Mouse (Mus musculus): ENCODE measurements around the gene Gm20521. TPM values are rescaled to one million over a fixed set of nuclear protein-coding genes. Genes with fewer than 3 reads are reported as not detected.
"Not testable (repeated sequence)": the region's sequence is repeated elsewhere in the genome, so short reads cannot be mapped to it uniquely, and the experiment has no call there.

The Gm20521 gene
- polyA plus RNA-seq, 1 experiment = not detected

DNA sequence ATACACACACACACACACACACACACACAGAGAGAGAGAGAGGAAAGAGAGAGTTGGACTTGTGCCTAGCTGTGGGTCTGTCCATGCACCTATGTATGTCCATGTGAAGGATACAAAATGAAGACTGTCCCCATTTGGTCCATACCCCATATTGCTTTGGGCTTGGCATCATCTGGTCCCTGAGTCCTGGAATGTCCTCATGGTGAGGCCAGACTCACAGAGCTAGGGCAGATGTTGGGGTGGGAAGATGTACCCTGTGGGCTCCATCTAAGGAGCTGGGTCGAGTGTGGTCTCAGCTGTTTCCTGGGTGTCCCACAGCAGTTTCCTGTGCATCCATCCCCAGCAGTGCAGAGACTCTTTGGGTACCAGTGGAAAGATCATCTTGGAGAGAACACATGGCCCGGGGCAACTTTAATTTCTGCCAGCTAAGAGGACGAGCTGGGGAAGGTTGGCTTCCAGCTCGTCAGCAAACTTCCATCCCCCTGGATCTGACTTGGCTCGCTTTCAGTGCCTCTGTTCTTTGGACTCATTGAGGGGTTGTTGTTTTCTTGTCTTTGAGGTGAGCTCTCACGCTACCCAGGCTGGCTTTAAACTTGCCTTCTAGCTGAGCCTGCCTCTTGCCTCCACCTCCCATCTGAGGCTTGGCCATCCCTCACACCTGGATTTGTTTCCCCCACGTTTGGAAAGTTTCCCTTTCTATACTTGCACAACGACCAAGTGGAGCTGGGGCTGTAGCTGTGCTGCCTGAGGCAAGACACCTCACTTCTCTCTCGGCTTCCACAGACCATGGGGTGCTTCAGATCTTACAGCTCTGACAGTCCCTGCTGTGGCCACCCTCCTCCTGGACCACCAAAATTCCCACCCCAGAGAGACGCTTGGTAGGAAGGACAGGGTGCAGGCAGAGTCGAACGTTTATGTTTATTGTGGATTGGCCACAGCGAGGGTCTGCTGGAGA lies 58.1 kb downstream of the Gm20521 start:
- Histone ChIP-seq H3K4me1 (ENCODE audit: control insufficient read depth, insufficient read depth, low read length) (no peaks in the 10 kb centered on the region), H3K27ac (ENCODE audit: control insufficient read depth, insufficient read depth, low read depth, low read length, poor library complexity) (no peak overlapping the region), H3K4me3 (replicated peaks; ENCODE audit: control insufficient read depth, low read depth, low read length) (no peak overlapping the region)
- 56% methylated on average over 13 of the region's 13 CpGs for WGBS
- no peak for TF ChIP-seq CTCF (IDR thresholded peaks at IDR 0.05; ENCODE audit: control insufficient read depth, insufficient read depth, low read length)
- TF ChIP-seq POLR2A (IDR thresholded peaks at IDR 0.05; ENCODE audit: borderline replicate concordance, control insufficient read depth, low read depth, low read length) = no peak

DNA sequence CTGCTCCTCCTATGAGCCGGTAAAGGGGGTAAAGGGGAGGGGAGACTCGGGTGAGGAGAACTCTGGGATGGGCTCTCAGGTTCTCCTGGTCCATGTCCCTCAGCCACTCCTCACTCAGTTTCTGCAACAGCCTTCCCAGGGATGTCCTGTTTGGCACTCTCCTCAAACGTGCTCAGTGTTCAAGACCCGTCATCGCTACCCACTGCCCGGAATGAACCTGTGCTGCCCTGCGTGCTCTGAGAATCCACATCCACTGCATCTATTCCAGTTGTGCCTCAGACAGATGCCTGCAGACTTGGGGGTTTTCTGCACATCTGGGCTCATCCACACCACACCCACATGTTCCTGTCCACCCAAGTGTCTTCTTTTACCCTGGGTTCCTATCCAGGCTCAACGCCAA lies 59.2 kb downstream of the Gm20521 start:
- TF ChIP-seq POLR2A (IDR thresholded peaks at IDR 0.05; ENCODE audit: borderline replicate concordance, control insufficient read depth, low read depth, low read length) (no peak), CTCF (IDR thresholded peaks at IDR 0.05; ENCODE audit: control insufficient read depth, insufficient read depth, low read length) (no peak)
- no peak overlapping the region for H3K4me3 ChIP-seq (replicated peaks; ENCODE audit: control insufficient read depth, low read depth, low read length)
- 88% methylated on average over 8 of the region's 8 CpGs for WGBS
- H3K4me1 ChIP-seq (ENCODE audit: control insufficient read depth, insufficient read depth, low read length) = no peaks in the 10 kb centered on the region
- H3K27ac ChIP-seq (ENCODE audit: control insufficient read depth, insufficient read depth, low read depth, low read length, poor library complexity) = no peak overlapping the region

DNA sequence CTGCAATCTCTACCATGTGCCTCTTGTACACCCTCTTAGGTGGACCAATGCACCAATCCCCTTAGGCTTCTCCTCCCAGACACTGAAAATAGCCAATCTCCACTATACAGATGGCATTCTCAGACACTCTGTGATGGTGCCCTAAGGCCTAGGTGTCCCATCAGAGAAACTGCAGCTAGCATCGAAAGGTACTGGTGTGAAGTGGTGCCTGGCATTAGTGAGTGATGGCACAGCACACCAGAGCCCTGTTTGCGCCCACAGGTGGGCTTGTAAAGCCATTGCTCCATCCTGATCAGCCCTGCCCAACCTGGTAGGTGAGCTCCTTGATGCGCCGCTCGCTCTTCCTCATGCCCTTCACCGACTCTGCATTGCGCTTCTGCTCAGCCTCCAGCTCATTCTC lies 60.7 kb downstream of the Gm20521 start:
- Histone ChIP-seq H3K27ac (ENCODE audit: control insufficient read depth, insufficient read depth, low read depth, low read length, poor library complexity) (no peak overlapping the region), H3K4me1 (ENCODE audit: control insufficient read depth, insufficient read depth, low read length) (no peaks in the 10 kb centered on the region)

DNA sequence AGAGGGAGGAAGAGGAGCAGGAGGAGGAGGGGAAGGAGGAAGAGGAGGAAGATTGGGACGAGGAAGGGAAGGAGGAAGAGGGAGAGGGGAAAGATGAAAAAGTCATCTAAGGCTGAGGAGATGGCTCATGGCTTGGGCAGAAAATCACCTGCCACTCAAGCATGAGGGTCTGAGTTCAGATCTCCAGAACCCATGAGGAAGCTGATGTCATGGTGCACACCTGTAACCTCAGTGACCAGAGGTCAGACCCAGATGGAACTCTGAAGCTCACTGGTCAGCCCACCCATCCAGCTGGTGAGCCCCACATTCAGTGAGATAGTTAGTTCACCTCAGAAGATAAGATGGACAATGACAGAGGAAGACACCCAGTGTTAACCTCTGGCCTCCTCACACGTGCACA lies 61.7 kb downstream of the Gm20521 start:
- Histone ChIP-seq H3K4me3 (replicated peaks; ENCODE audit: control insufficient read depth, low read depth, low read length) (no peak overlapping the region), H3K4me1 (ENCODE audit: control insufficient read depth, insufficient read depth, low read length) (no peaks in the 10 kb centered on the region), H3K27ac (ENCODE audit: control insufficient read depth, insufficient read depth, low read depth, low read length, poor library complexity) (no peak overlapping the region)
- TF ChIP-seq CTCF (IDR thresholded peaks at IDR 0.05; ENCODE audit: control insufficient read depth, insufficient read depth, low read length) (no peak), POLR2A (IDR thresholded peaks at IDR 0.05; ENCODE audit: borderline replicate concordance, control insufficient read depth, low read depth, low read length) (no peak)
- 46% methylated on average over 2 of the region's 2 CpGs for WGBS

More for the DNA sequence above, 60.7 kb downstream of the Gm20521 start:
- H3K4me3 ChIP-seq (replicated peaks; ENCODE audit: control insufficient read depth, low read depth, low read length) = no peak overlapping the region
- no peak for TF ChIP-seq POLR2A (IDR thresholded peaks at IDR 0.05; ENCODE audit: borderline replicate concordance, control insufficient read depth, low read depth, low read length)
- no peak for TF ChIP-seq CTCF (IDR thresholded peaks at IDR 0.05; ENCODE audit: control insufficient read depth, insufficient read depth, low read length)
- WGBS = 88% methylated on average over 7 of the region's 7 CpGs

DNA sequence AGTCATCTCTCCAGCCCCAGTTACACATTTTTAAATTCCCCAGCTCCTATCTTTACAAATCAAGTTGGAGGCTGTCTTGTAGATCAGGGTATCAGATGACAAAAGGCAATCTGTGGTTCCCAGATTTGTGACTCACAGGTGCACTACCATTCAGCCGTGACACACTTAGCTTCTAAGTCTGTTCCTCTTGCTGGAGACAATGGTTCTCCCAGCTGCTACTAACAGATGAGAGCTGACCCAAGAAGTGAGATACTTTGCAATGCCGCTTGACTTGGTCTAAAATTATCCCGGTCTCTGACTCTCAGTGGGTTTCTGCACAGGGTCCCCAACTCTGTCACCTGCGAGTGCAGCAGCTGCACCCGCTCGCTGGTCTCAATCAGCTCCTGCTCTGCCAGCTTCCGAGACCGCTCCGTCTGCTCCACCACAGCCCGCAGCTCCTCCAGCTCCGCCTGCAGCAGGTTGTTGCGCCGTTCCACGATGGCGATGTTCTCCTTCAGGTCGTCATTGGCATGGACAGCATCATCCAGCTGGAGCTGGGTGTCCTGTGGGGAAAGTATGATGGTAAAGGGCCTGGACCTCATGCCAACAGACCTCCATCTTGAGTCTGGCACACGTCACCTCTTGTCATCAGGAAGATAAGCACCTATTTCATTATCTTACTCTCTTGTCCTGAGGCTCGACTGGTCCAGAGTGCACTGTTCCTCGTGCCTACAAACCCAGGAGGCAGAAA lies 62.9 kb downstream of the Gm20521 start:
- TF ChIP-seq POLR2A (IDR thresholded peaks at IDR 0.05; ENCODE audit: borderline replicate concordance, control insufficient read depth, low read depth, low read length) = no peak
- TF ChIP-seq CTCF (IDR thresholded peaks at IDR 0.05; ENCODE audit: control insufficient read depth, insufficient read depth, low read length) = no peak
- no peak overlapping the region for H3K4me3 ChIP-seq (replicated peaks; ENCODE audit: control insufficient read depth, low read depth, low read length)
- 81% methylated on average over 19 of the region's 19 CpGs for WGBS

DNA sequence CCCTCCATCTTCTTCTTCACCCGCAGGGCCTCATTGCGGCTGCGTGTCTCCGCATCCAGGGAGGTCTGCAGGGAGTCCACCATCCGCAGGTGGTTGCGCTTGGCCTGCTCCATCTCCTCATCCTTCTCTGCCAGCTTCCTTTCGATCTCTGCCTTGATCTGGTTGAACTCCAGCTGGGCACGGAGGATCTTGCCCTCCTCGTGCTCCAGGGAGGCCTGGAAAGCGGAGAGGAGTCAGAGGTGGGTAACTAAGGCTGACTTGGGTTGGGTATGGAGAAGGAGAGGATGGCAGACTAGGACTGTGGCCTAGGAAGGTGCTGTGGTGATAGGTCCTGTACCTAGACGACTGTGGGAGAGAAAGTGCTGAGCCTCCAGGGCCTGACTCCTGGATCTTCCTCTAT lies 63.8 kb downstream of the Gm20521 start:
- not testable (repeated sequence) for H3K4me1 ChIP-seq (ENCODE audit: control insufficient read depth, insufficient read depth, low read length); H3K4me3 ChIP-seq (replicated peaks; ENCODE audit: control insufficient read depth, low read depth, low read length); H3K27ac ChIP-seq (ENCODE audit: control insufficient read depth, insufficient read depth, low read depth, low read length, poor library complexity)
- WGBS = 90% methylated on average over 11 of the region's 11 CpGs

More for the DNA sequence above, 62.9 kb downstream of the Gm20521 start:
- H3K27ac ChIP-seq (ENCODE audit: control insufficient read depth, insufficient read depth, low read depth, low read length, poor library complexity) = no peak overlapping the region
- H3K4me1 ChIP-seq (ENCODE audit: control insufficient read depth, insufficient read depth, low read length) = no peaks in the 10 kb centered on the region

Other genes starting within 250 kb of the Gm20521 start
- gene Gm17606, start 242.5 kb upstream of the Gm20521 start, polyA plus RNA-seq (2011; ENCODE audit: insufficient read depth, insufficient read length, low replicate concordance, missing spikeins) = not detected in 2 replicates
- gene Cdh24, start 242.1 kb upstream of the Gm20521 start, polyA plus RNA-seq (2011; ENCODE audit: insufficient read depth, insufficient read length, low replicate concordance, missing spikeins) = 4.1 and 7.0 TPM in 2 replicates
- 14.8 and 35.0 TPM in 2 replicates for gene 1700123O20Rik, start 197.2 kb upstream of the Gm20521 start, polyA plus RNA-seq (2011; ENCODE audit: insufficient read depth, insufficient read length, low replicate concordance, missing spikeins)
- gene Acin1, start 196.5 kb upstream of the Gm20521 start, polyA plus RNA-seq (2011; ENCODE audit: insufficient read depth, insufficient read length, low replicate concordance, missing spikeins) = 284 and 378 TPM in 2 replicates
- gene Gm29776, start 184.6 kb upstream of the Gm20521 start, polyA plus RNA-seq (2011; ENCODE audit: insufficient read depth, insufficient read length, low replicate concordance, missing spikeins) = not detected in 2 replicates
- 41.3 and 90.9 TPM in 2 replicates for gene Cebpe, start 171.3 kb upstream of the Gm20521 start, polyA plus RNA-seq (2011; ENCODE audit: insufficient read depth, insufficient read length, low replicate concordance, missing spikeins)
- 2.6 and 4.5 TPM in 2 replicates for gene Slc7a8, start 101.5 kb upstream of the Gm20521 start, polyA plus RNA-seq (2011; ENCODE audit: insufficient read depth, insufficient read length, low replicate concordance, missing spikeins)
- gene Rnf212b, start 69.3 kb upstream of the Gm20521 start, polyA plus RNA-seq (2011; ENCODE audit: insufficient read depth, insufficient read length, low replicate concordance, missing spikeins) = not detected in 2 replicates
- gene Homez, start 12.5 kb upstream of the Gm20521 start, polyA plus RNA-seq (2011; ENCODE audit: insufficient read depth, insufficient read length, low replicate concordance, missing spikeins) = 2.8 and 5.2 TPM in 2 replicates
- gene Ppp1r3e, start 5.9 kb upstream of the Gm20521 start, polyA plus RNA-seq (2011; ENCODE audit: insufficient read depth, insufficient read length, low replicate concordance, missing spikeins) = 2.0 and 4.9 TPM in 2 replicates
- 6.7 and 18.1 TPM in 2 replicates for gene Bcl2l2, start 64 bp upstream of the Gm20521 start, polyA plus RNA-seq (2011; ENCODE audit: insufficient read depth, insufficient read length, low replicate concordance, missing spikeins)
- 124 and 140 TPM in 2 replicates for gene Pabpn1, start 9.1 kb downstream of the Gm20521 start, polyA plus RNA-seq (2011; ENCODE audit: insufficient read depth, insufficient read length, low replicate concordance, missing spikeins)
- 4.2 and 4.5 TPM in 2 replicates for gene Slc22a17, start 29.7 kb downstream of the Gm20521 start, polyA plus RNA-seq (2011; ENCODE audit: insufficient read depth, insufficient read length, low replicate concordance, missing spikeins)
- 0.68 and 1.7 TPM in 2 replicates for gene Efs, start 42.7 kb downstream of the Gm20521 start, polyA plus RNA-seq (2011; ENCODE audit: insufficient read depth, insufficient read length, low replicate concordance, missing spikeins)
- gene Il25, start 49.3 kb downstream of the Gm20521 start, polyA plus RNA-seq (2011; ENCODE audit: insufficient read depth, insufficient read length, low replicate concordance, missing spikeins) = not detected in 2 replicates
- gene Cmtm5, start 52.8 kb downstream of the Gm20521 start, polyA plus RNA-seq (2011; ENCODE audit: insufficient read depth, insufficient read length, low replicate concordance, missing spikeins) = not detected in 2 replicates
- gene Myh6, start 83.5 kb downstream of the Gm20521 start, polyA plus RNA-seq (2011; ENCODE audit: insufficient read depth, insufficient read length, low replicate concordance, missing spikeins) = 3.3 TPM in 1 of 2 replicates, not detected in the other
- not detected in 2 replicates for gene Gm17428, start 93.5 kb downstream of the Gm20521 start, polyA plus RNA-seq (2011; ENCODE audit: insufficient read depth, insufficient read length, low replicate concordance, missing spikeins)
- gene Myh7, start 111.2 kb downstream of the Gm20521 start, polyA plus RNA-seq (2011; ENCODE audit: insufficient read depth, insufficient read length, low replicate concordance, missing spikeins) = 0.59 TPM in 1 of 2 replicates, not detected in the other
- gene Ngdn, start 132.0 kb downstream of the Gm20521 start, polyA plus RNA-seq (2011; ENCODE audit: insufficient read depth, insufficient read length, low replicate concordance, missing spikeins) = 30.5 and 49.9 TPM in 2 replicates
- 4.0 and 5.3 TPM in 2 replicates for gene Zfhx2, start 208.9 kb downstream of the Gm20521 start, polyA plus RNA-seq (2011; ENCODE audit: insufficient read depth, insufficient read length, low replicate concordance, missing spikeins)
- gene Thtpa, start 211.3 kb downstream of the Gm20521 start, polyA plus RNA-seq (2011; ENCODE audit: insufficient read depth, insufficient read length, low replicate concordance, missing spikeins) = 2.6 and 6.5 TPM in 2 replicates
- gene Ap1g2, start 223.2 kb downstream of the Gm20521 start, polyA plus RNA-seq (2011; ENCODE audit: insufficient read depth, insufficient read length, low replicate concordance, missing spikeins) = 64.8 and 112 TPM in 2 replicates
- gene Jph4, start 233.5 kb downstream of the Gm20521 start, polyA plus RNA-seq (2011; ENCODE audit: insufficient read depth, insufficient read length, low replicate concordance, missing spikeins) = not detected in 2 replicates